Mouse (Mus musculus): ENCODE measurements around the gene Il31ra. TPM values are rescaled to one million over a fixed set of nuclear protein-coding genes. Genes with fewer than 3 reads are reported as not detected.

Il31ra gene
- total RNA-seq, 1 experiment from 2014 or later = 2.0 TPM

DNA sequence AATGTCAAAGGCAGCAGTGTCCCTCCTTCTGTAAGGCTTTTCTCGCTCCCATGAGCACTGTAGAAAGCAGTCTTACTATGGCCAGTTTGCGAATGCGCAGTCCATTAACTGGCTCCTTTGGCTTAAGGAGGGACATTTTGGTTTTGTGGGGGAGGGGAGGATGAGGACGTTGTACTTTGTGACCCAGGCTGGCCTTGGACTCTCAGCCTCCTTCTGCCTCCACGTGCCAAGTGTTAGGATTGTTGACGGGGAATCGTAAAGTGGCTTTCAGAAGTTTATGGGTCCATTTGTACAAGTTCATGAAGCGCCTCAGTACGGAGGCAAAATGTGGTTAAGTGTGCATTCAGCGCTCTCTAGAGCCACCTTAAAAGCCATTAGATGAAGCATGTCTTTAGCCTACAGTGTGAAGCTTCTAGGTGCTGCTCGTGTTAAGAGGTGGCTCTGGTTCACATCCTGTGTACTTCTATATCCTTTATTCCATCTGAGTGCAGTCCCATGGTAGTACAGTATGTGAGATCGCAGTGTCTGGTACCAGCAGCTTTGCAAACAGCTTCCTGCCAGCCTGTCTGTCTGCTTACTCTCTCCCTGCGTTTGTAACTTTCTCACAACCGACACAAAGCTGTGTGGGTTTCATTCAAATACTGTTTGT is 102.4 kb downstream of the Il31ra start:
- ATAC-seq (replicated peaks in 1 of 2; ENCODE audit: insufficient read depth in 1 of 2, low FRiP score in 2 of 2, low TSS enrichment in 1 of 2, low read depth in 1 of 2, poor library complexity in 2 of 2, severe bottlenecking in 2 of 2) = no peak

DNA sequence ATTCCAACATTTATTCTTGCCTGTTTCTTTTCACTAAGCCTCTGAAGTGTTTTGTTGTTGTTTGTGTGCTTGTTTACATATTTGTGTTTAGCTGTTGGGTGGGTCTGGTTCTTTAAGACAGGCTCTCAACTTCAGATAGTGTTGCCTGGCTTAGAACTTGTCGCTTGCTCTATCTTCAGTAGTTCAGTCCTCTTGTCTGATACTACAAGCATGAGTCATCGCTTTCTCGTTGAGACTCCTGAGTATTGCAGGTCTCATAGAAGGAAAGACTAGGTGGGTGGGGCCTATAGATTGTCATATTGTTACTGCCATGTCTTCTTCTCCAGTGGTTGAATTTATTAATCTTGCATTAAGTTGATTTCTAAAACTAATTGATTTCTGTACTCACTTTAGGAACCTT is 104.1 kb downstream of the Il31ra start:
- ATAC-seq (replicated peaks in 1 of 2; ENCODE audit: insufficient read depth in 1 of 2, low FRiP score in 2 of 2, low TSS enrichment in 1 of 2, low read depth in 1 of 2, poor library complexity in 2 of 2, severe bottlenecking in 2 of 2) = no peak

DNA sequence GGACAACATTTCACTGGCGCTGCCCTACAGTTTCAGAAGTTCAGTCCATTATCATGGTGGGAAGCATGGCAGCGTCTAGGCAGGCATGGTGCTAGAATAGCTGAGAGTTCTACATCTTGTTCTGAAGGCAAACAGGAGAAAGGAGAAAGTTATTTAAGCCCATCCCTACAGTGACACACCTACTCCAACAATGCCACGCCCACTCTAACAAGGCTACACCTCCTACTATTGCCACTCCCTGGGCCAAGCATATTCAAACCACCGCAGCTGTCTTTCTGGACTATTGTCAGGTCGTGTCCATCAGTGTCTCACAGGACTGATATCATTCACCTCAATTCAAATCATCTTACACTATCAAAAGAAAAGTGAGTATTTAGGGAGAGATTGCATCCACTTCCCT is 107.5 kb downstream of the Il31ra start:
- ATAC-seq (replicated peaks in 1 of 2; ENCODE audit: insufficient read depth in 1 of 2, low FRiP score in 2 of 2, low TSS enrichment in 1 of 2, low read depth in 1 of 2, poor library complexity in 2 of 2, severe bottlenecking in 2 of 2) = no peak

DNA sequence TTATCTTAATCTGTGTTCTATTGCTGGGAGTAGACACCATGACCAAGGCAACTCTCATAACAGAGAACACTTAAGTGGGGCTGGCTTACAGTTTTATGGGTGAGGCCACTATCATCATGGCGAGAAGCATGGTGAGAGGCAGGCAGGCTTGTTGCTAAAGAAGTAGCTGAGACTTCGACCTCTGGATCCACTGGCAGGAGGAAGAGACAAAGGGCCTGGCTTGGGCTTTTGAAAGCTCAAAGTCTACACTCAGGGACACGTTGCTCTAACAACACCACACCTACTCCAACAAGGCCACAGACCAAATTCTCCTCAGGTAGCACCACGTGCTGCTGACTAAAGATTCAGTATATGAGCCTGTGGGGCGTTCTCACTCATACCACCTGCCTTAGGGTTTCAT is 107.9 kb downstream of the Il31ra start:
- no peak for ATAC-seq (replicated peaks in 1 of 2; ENCODE audit: insufficient read depth in 1 of 2, low FRiP score in 2 of 2, low TSS enrichment in 1 of 2, low read depth in 1 of 2, poor library complexity in 2 of 2, severe bottlenecking in 2 of 2)

- no peak for ATAC-seq (replicated peaks in 1 of 2; ENCODE audit: insufficient read depth in 1 of 2, low FRiP score in 2 of 2, low TSS enrichment in 1 of 2, low read depth in 1 of 2, poor library complexity in 2 of 2, severe bottlenecking in 2 of 2)
Observed at GRCm38 (mm10) chr13:112483015-112483414, 111.1 kb downstream of the Il31ra start.

- no peak for ATAC-seq (replicated peaks in 1 of 2; ENCODE audit: insufficient read depth in 1 of 2, low FRiP score in 2 of 2, low TSS enrichment in 1 of 2, low read depth in 1 of 2, poor library complexity in 2 of 2, severe bottlenecking in 2 of 2)
Observed at GRCm38 (mm10) chr13:112482525-112482924, 111.6 kb downstream of the Il31ra start.

- ATAC-seq (replicated peaks in 1 of 2; ENCODE audit: insufficient read depth in 1 of 2, low FRiP score in 2 of 2, low TSS enrichment in 1 of 2, low read depth in 1 of 2, poor library complexity in 2 of 2, severe bottlenecking in 2 of 2) = no peak
Observed at GRCm38 (mm10) chr13:112479926-112480325, 114.2 kb downstream of the Il31ra start.

DNA sequence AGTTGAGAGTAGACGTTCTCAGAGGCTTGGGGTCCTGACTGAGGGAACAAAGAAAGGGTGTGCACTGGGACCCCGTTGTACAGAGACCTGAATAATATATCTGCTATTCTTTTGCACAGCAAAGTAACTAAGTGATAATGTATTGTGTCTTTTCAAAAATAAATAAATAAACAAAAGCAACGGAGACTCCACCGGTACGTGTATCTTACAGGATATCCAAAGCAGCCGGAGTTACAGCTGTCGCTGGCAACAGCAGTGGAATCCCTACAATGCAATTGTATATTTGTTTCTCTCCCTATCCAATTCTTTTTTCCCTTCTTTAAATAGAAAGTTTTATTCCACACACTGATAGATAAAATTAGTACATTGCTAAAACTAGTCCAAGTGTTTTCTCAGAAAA is 115.1 kb downstream of the Il31ra start:
- no peak for ATAC-seq (replicated peaks in 1 of 2; ENCODE audit: insufficient read depth in 1 of 2, low FRiP score in 2 of 2, low TSS enrichment in 1 of 2, low read depth in 1 of 2, poor library complexity in 2 of 2, severe bottlenecking in 2 of 2)

- peak in 1 of 2 experiments; percentile 10; a peak in 1 of 4 replicates for ATAC-seq (replicated peaks in 1 of 2; ENCODE audit: insufficient read depth in 1 of 2, low FRiP score in 2 of 2, low TSS enrichment in 1 of 2, low read depth in 1 of 2, poor library complexity in 2 of 2, severe bottlenecking in 2 of 2)
Observed at GRCm38 (mm10) chr13:112473757-112474755, 120.1 kb downstream of the Il31ra start.

GRCm38 (mm10) chr13:112472401-112473023 is 121.6 kb downstream of the Il31ra start:
- no peak for ATAC-seq (replicated peaks in 1 of 2; ENCODE audit: insufficient read depth in 1 of 2, low FRiP score in 2 of 2, low TSS enrichment in 1 of 2, low read depth in 1 of 2, poor library complexity in 2 of 2, severe bottlenecking in 2 of 2)

GRCm38 (mm10) chr13:112471201-112471600 is 123.0 kb downstream of the Il31ra start:
- ATAC-seq (replicated peaks in 1 of 2; ENCODE audit: insufficient read depth in 1 of 2, low FRiP score in 2 of 2, low TSS enrichment in 1 of 2, low read depth in 1 of 2, poor library complexity in 2 of 2, severe bottlenecking in 2 of 2) = no peak

Other genes starting within 250 kb of the Il31ra start
- gene Il6st, start 130.3 kb downstream of the Il31ra start, total RNA-seq (2017) = 23.8 and 26.0 TPM in 2 replicates
- 20.5 and 33.5 TPM in 2 replicates for gene Ddx4, start 58.1 kb upstream of the Il31ra start, total RNA-seq (2017)
- gene Slc38a9, start 66.4 kb upstream of the Il31ra start, total RNA-seq (2017) = 31.2 and 40.8 TPM in 2 replicates
- 0.63 and 3.2 TPM in 2 replicates for gene Plpp1, start 206.4 kb upstream of the Il31ra start, total RNA-seq (2017)

Data from hematopoietic stem cell, adult 5-6 weeks (primary cell).